Mouse (Mus musculus): ENCODE measurements at regions not wholly inside any gene's neighbourhood (a gene's known extent, or its start where the extent isn't known, plus 50 kb on each side); places are given as distances from the start of the nearest gene placed in this dataset.

DNA sequence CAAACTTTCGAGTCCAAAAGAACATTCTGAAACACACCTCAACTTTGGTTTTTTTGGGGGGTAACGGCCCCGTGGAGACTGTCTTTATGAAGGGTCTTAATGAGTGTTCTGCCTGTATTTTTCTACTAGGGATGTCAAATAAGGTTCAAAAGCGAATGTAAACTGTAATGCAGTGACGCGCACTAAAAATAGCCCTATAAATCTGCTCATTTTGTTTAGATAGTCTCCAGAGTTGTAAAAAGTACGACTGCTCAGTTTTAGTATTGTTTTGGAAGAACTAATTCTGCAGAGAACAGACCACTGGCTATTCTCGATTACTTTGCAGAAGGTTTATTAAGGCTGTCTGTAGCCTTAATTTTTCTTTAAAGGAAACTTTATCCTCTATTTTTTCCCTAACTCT, 68.6 kb upstream of the BC052040 start:
- no peak for DNase-seq (ENCODE audit: low read depth, low spot score)
- H3K79me2 ChIP-seq (ENCODE audit: control insufficient read depth, insufficient read depth, low read length, poor library complexity) = no peaks in the 10 kb centered on the region
- no peak overlapping the region for H3K9ac ChIP-seq (ENCODE audit: control insufficient read depth, low read depth, low read length, poor library complexity, severe bottlenecking)
- TF ChIP-seq TCF12 (IDR thresholded peaks at IDR 0.05; ENCODE audit: low read depth, low read length) (no peak), GATA1 (IDR thresholded peaks at IDR 0.05; ENCODE audit: low read depth, low read length) (no peak), MAZ (IDR thresholded peaks at IDR 0.05; ENCODE audit: low read depth, low read length) (no peak), SMC3 (IDR thresholded peaks at IDR 0.05; ENCODE audit: low read depth, low read length) (no peak), ZMIZ1 (IDR thresholded peaks at IDR 0.05; ENCODE audit: low read depth, low read length) (no peak), NRF1 (IDR thresholded peaks at IDR 0.05; ENCODE audit: insufficient read depth, low read depth, low read length, poor library complexity, severe bottlenecking) (no peak), ELF1 (IDR thresholded peaks at IDR 0.05; ENCODE audit: low read depth, low read length) (no peak), BHLHE40 (IDR thresholded peaks at IDR 0.05; ENCODE audit: borderline replicate concordance, low read depth, low read length) (no peak), HCFC1 (IDR thresholded peaks at IDR 0.05; ENCODE audit: low read depth, low read length) (no peak), JUND (IDR thresholded peaks at IDR 0.05; ENCODE audit: low read depth, low read length) (no peak), USF1 (IDR thresholded peaks at IDR 0.05; ENCODE audit: low read depth, low read length) (no peak), EP300 (IDR thresholded peaks at IDR 0.05; ENCODE audit: low read depth in 1 of 2, low read length in 2 of 2) (no peak), TBP (IDR thresholded peaks at IDR 0.05; ENCODE audit: low read depth, low read length) (no peak), POLR2AphosphoS5 (IDR thresholded peaks at IDR 0.05; ENCODE audit: borderline replicate concordance, low read depth, low read length) (no peak), SIN3A (IDR thresholded peaks at IDR 0.05; ENCODE audit: low read length) (no peak), NELFE (IDR thresholded peaks at IDR 0.05; ENCODE audit: low read depth, low read length) (no peak), KAT2A (conservative IDR thresholded peaks at IDR 0.05; ENCODE audit: low read depth, low read length) (no peak)
- H3K4me1 ChIP-seq (ENCODE audit: control insufficient read depth in 1 of 2, insufficient read depth in 2 of 2, low read length in 2 of 2) = no peaks in the 10 kb centered on the region
- H3K27ac ChIP-seq (ENCODE audit: control insufficient read depth, low read depth, low read length) = no peak overlapping the region
- H3K36me3 ChIP-seq (ENCODE audit: control insufficient read depth in 1 of 2, insufficient read depth in 2 of 2, low read length in 2 of 2) = no peaks in the 10 kb centered on the region
- H3K27me3 ChIP-seq (ENCODE audit: control insufficient read depth in 1 of 2, insufficient read depth in 2 of 2, low read length in 2 of 2) = peaks cover 0 to 1% of the 10 kb centered on the region in 2 experiments; a peak in 2 of 4 replicates
- no peak overlapping the region for H3K4me3 ChIP-seq (ENCODE audit: control insufficient read depth in 1 of 2, insufficient read depth in 1 of 2, low read depth in 2 of 2, low read length in 2 of 2)
- H3K9me3 ChIP-seq (replicated peaks; ENCODE audit: insufficient read depth, low read length) = no peaks in the 10 kb centered on the region

DNA sequence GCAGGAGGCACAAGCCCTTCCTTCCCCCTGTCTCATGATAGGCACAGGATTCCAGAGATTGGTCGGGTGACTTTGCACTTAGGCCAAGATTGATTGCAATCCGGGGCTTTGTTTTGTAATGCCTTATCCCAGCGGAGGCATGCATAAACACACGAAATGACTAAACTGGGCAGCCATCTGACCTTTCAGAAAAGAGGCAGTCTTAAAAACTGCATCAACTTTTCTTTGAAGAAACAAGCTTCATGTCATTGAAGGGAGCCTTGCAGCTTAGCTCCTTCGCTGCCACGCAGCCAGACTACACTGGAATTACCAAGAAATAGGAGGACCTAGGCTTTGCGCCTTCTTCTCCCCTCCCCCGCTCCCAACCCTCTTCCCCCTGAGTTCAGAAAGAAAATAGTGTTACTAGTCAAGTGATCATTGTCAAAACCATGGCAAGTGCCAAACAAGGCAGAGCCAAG, 67.7 kb upstream of the BC052040 start:
- H3K36me3 ChIP-seq (ENCODE audit: control insufficient read depth in 1 of 2, insufficient read depth in 2 of 2, low read length in 2 of 2) = no peaks in the 10 kb centered on the region
- H3K27me3 ChIP-seq (ENCODE audit: control insufficient read depth in 1 of 2, insufficient read depth in 2 of 2, low read length in 2 of 2) = peaks cover 0 to 1% of the 10 kb centered on the region in 2 experiments; a peak in 2 of 4 replicates
- H3K79me2 ChIP-seq (ENCODE audit: control insufficient read depth, insufficient read depth, low read length, poor library complexity) = no peaks in the 10 kb centered on the region
- H3K27ac ChIP-seq (ENCODE audit: control insufficient read depth, low read depth, low read length) = no peak overlapping the region
- no peak overlapping the region for H3K4me3 ChIP-seq (ENCODE audit: control insufficient read depth in 1 of 2, insufficient read depth in 1 of 2, low read depth in 2 of 2, low read length in 2 of 2)
- no peak for DNase-seq (ENCODE audit: low read depth, low spot score)
- no peaks in the 10 kb centered on the region for H3K4me1 ChIP-seq (ENCODE audit: control insufficient read depth in 1 of 2, insufficient read depth in 2 of 2, low read length in 2 of 2)
- no peaks in the 10 kb centered on the region for H3K9me3 ChIP-seq (replicated peaks; ENCODE audit: insufficient read depth, low read length)
- no peak overlapping the region for H3K9ac ChIP-seq (ENCODE audit: control insufficient read depth, low read depth, low read length, poor library complexity, severe bottlenecking)
- TF ChIP-seq E2F4 (IDR thresholded peaks at IDR 0.05; ENCODE audit: borderline replicate concordance, low read depth, low read length) = no peak
- no peak for TF ChIP-seq ZNF384 (IDR thresholded peaks at IDR 0.05; ENCODE audit: low read depth, low read length)
- TF ChIP-seq NELFE (IDR thresholded peaks at IDR 0.05; ENCODE audit: low read depth, low read length) = no peak
- TF ChIP-seq EP300 (IDR thresholded peaks at IDR 0.05; ENCODE audit: low read depth in 1 of 2, low read length in 2 of 2) = no peak
- TF ChIP-seq MXI1 (IDR thresholded peaks at IDR 0.05; ENCODE audit: low read depth, low read length) = no peak
- no peak for TF ChIP-seq RCOR1 (IDR thresholded peaks at IDR 0.05; ENCODE audit: low read depth, low read length)
- no peak for TF ChIP-seq HCFC1 (IDR thresholded peaks at IDR 0.05; ENCODE audit: low read depth, low read length)
- no peak for TF ChIP-seq POLR2AphosphoS2 (IDR thresholded peaks at IDR 0.05; ENCODE audit: low read length)
- TF ChIP-seq SIN3A (IDR thresholded peaks at IDR 0.05; ENCODE audit: low read length) = no peak
- TF ChIP-seq CHD2 (IDR thresholded peaks at IDR 0.05; ENCODE audit: low read length) = no peak
- TF ChIP-seq USF2 (IDR thresholded peaks at IDR 0.05; ENCODE audit: borderline replicate concordance in 1 of 2, insufficient read depth in 1 of 2, low read depth in 1 of 2, low read length in 2 of 2) = no peak
- no peak for TF ChIP-seq BHLHE40 (IDR thresholded peaks at IDR 0.05; ENCODE audit: borderline replicate concordance, low read depth, low read length)

All from MEL (cell line).